Mouse (Mus musculus) intestine, embryonic 15.5 days (tissue): Measurements from ENCODE around the gene Ankrd17. TPM values are rescaled to one million over a fixed set of nuclear protein-coding genes. Genes with fewer than 3 reads are reported as not detected.

ENCODE experiments used
- ATAC-seq: fragments of 200-750 bp; cut with Nextera tagmentation; 2 replicates; pipeline ENCODE4 v1.8.0; 2017; ENCODE audit warnings: moderate TSS enrichment, moderate library complexity
- H3K27ac ChIP-seq: fragments of 300-500 bp; sonication (generic); 2 replicates; pipeline ENCODE4 v1.5.1; 2015; ENCODE audit warnings: mild to moderate bottlenecking, inconsistent platforms
- H3K27me3 ChIP-seq: fragments of 300-500 bp; sonication (generic); replicated peaks from 2 replicates; pipeline ENCODE4 v1.6.1; 2015; ENCODE audit warnings: inconsistent platforms
- H3K36me3 ChIP-seq: fragments of 300-500 bp; sonication (generic); 2 replicates; pipeline ENCODE4 v1.6.1; 2015; ENCODE audit warnings: inconsistent platforms
- H3K4me1 ChIP-seq: fragments of 300-500 bp; sonication (generic); replicated peaks from 2 replicates; pipeline ENCODE4 v1.6.1; 2015; ENCODE audit warnings: inconsistent platforms
- H3K4me2 ChIP-seq: fragments of 300-500 bp; sonication (generic); replicated peaks from 2 replicates; pipeline ENCODE4 v1.6.1; 2015; ENCODE audit warnings: mild to moderate bottlenecking, inconsistent platforms
- H3K4me3 ChIP-seq: fragments of 300-500 bp; sonication (generic); replicated peaks from 2 replicates; pipeline ENCODE4 v1.5.1; 2015; ENCODE audit warnings: inconsistent platforms
- H3K9ac ChIP-seq: fragments of 300-500 bp; sonication (generic); 2 replicates; pipeline ENCODE4 v1.6.1; 2015; ENCODE audit warnings: inconsistent platforms
- H3K9me3 ChIP-seq: fragments of 300-500 bp; sonication (generic); 2 replicates; pipeline ENCODE4 v1.6.1; 2016; ENCODE audit warnings: inconsistent platforms
- WGBS: fragments of 180-500 bp; shearing (Covaris S2); methylation state at CpG from one replicate; pipeline ENCODE4 v1.1.7; 2015; 5-methylcytosine and 5-hydroxymethylcytosine counted together
- polyA plus RNA-seq: library from polyadenylated mRNA; unstranded; fragments of >200 nt; fragmentation: Nextera tagmentation; extraction: Ambion mirVana; gene quantifications from 2 replicates; pipeline ENCODE4 v1.2.1, GENCODE M21; 2015

Ankrd17 gene
- polyA plus RNA-seq, 1 experiment from 2014 or later = 23.1 TPM

- 49% methylated on average over 16 of the region's 16 CpGs for WGBS
- Histone ChIP-seq H3K4me2 (no peak overlapping the region), H3K4me3 (no peak overlapping the region), H3K9me3 (no peaks in the 10 kb centered on the region), H3K36me3 (no peaks in the 10 kb centered on the region), H3K9ac (no peak overlapping the region), H3K27me3 (no peaks in the 10 kb centered on the region), H3K4me1 (no peaks in the 10 kb centered on the region), H3K27ac (no peak overlapping the region)
- peak; percentile 60 for ATAC-seq
Observed at GRCm38 (mm10) chr5:90199922-90200632, 166.3 kb downstream of the Ankrd17 start.

- Histone ChIP-seq H3K36me3 (no peaks in the 10 kb centered on the region), H3K9ac (no peak overlapping the region), H3K4me3 (no peak overlapping the region), H3K27me3 (no peaks in the 10 kb centered on the region), H3K27ac (no peak overlapping the region), H3K9me3 (no peaks in the 10 kb centered on the region), H3K4me2 (no peak overlapping the region), H3K4me1 (no peaks in the 10 kb centered on the region)
- no peak for ATAC-seq
- WGBS = 25% methylated on average over 6 of the region's 6 CpGs
Observed at GRCm38 (mm10) chr5:90194831-90195230, 171.5 kb downstream of the Ankrd17 start.

- Histone ChIP-seq H3K4me2 (no peak overlapping the region), H3K9ac (no peak overlapping the region), H3K27me3 (no peaks in the 10 kb centered on the region), H3K4me3 (no peak overlapping the region), H3K4me1 (no peaks in the 10 kb centered on the region), H3K36me3 (no peaks in the 10 kb centered on the region), H3K9me3 (no peaks in the 10 kb centered on the region), H3K27ac (no peak overlapping the region)
- WGBS = 57% methylated on average over 5 of the region's 5 CpGs
- no peak for ATAC-seq
Observed at GRCm38 (mm10) chr5:90182782-90183181, 183.6 kb downstream of the Ankrd17 start.

- no peaks in the 10 kb centered on the region for H3K27me3 ChIP-seq
- H3K4me1 ChIP-seq = no peaks in the 10 kb centered on the region
- WGBS = 75% methylated on average over 4 of the region's 5 CpGs
- no peaks in the 10 kb centered on the region for H3K9me3 ChIP-seq
- no peak overlapping the region for H3K4me3 ChIP-seq
- no peak overlapping the region for H3K9ac ChIP-seq
- ATAC-seq = no peak
- H3K36me3 ChIP-seq = no peaks in the 10 kb centered on the region
- no peak overlapping the region for H3K4me2 ChIP-seq
- H3K27ac ChIP-seq = no peak overlapping the region
Observed at GRCm38 (mm10) chr5:90179094-90179493, 187.3 kb downstream of the Ankrd17 start.

- Histone ChIP-seq H3K4me2 (no peak overlapping the region), H3K36me3 (no peaks in the 10 kb centered on the region), H3K4me3 (no peak overlapping the region), H3K27ac (no peak overlapping the region), H3K4me1 (no peaks in the 10 kb centered on the region), H3K27me3 (no peaks in the 10 kb centered on the region), H3K9ac (no peak overlapping the region), H3K9me3 (no peaks in the 10 kb centered on the region)
- 97% methylated on average over 1 of the region's 1 CpGs for WGBS
- no peak for ATAC-seq
Observed at GRCm38 (mm10) chr5:90178116-90178515, 188.3 kb downstream of the Ankrd17 start.

Other genes starting within 250 kb of the Ankrd17 start
- 30.3 TPM in 2 replicates for gene Cox18, start 142.6 kb downstream of the Ankrd17 start, polyA plus RNA-seq
- 5.5 and 6.6 TPM in 2 replicates for gene Gm9958, start 627 bp upstream of the Ankrd17 start, polyA plus RNA-seq
- gene Alb, start 94.3 kb upstream of the Ankrd17 start, polyA plus RNA-seq = 51.4 and 80.7 TPM in 2 replicates
- gene Afp, start 124.2 kb upstream of the Ankrd17 start, polyA plus RNA-seq = 175 and 235 TPM in 2 replicates
- gene Afm, start 152.4 kb upstream of the Ankrd17 start, polyA plus RNA-seq = 9.4 and 10.7 TPM in 2 replicates
- 0.06 TPM in 1 of 2 replicates, not detected in the other for gene 5830473C10Rik, start 194.5 kb upstream of the Ankrd17 start, polyA plus RNA-seq